Mouse (Mus musculus) cerebellum, adult 2 months (tissue): ENCODE results near the gene Terf2. TPM values are rescaled to one million over a fixed set of nuclear protein-coding genes. Genes with fewer than 3 reads are reported as not detected.

ENCODE experiments used
- DNase-seq, 2 experiments: peaks; one replicate each; pipeline ENCODE4 v3.0.0; 2021
- H3K27ac ChIP-seq: fragments of 200-500 bp; 2 replicates; pipeline ENCODE4 v1.5.1; 2012; ENCODE audit warnings: low read length, control low read depth, inconsistent platforms; ENCODE audit not compliant: insufficient read depth
- H3K27me3 ChIP-seq: fragments of 200-500 bp; 2 replicates; pipeline ENCODE4 v1.6.1; 2012; ENCODE audit warnings: inconsistent platforms, mild to moderate bottlenecking, low read length, moderate library complexity; ENCODE audit not compliant: control insufficient read depth, insufficient read depth
- H3K4me1 ChIP-seq: fragments of 200-500 bp; 2 replicates; pipeline ENCODE4 v1.6.1; 2011; ENCODE audit warnings: low read length; ENCODE audit not compliant: control insufficient read depth, insufficient read depth
- H3K4me3 ChIP-seq: fragments of 200-500 bp; replicated peaks from 2 replicates; pipeline ENCODE3; 2011; ENCODE audit warnings: mild to moderate bottlenecking, low read depth, low read length, control low read depth; ENCODE audit not compliant: insufficient read depth
- CTCF ChIP-seq: fragments of 200-500 bp; IDR thresholded peaks from 2 replicates; pipeline ENCODE4 v1.5.1; 2011; ENCODE audit warnings: low read depth, mild to moderate bottlenecking, control low read depth, low read length, moderate library complexity, borderline replicate concordance; ENCODE audit not compliant: insufficient read depth
- POLR2A ChIP-seq: fragments of 200-500 bp; IDR thresholded peaks from 2 replicates; pipeline ENCODE4 v1.6.1; 2011; ENCODE audit warnings: low read length, control low read depth, borderline replicate concordance; ENCODE audit not compliant: insufficient read depth
- WGBS: fragments of 180-500 bp; shearing (Covaris S2); methylation state at CpG from one replicate; pipeline ENCODE4 v1.1.7; 2018; 5-methylcytosine and 5-hydroxymethylcytosine counted together
- polyA plus RNA-seq: library from polyadenylated mRNA; depleted of rRNA; stranded (reverse); fragments of >200 nt; gene quantifications from 2 replicates; pipeline ENCODE4 v1.2.3, GENCODE M21; 2012; rRNA removed

Gene Terf2
- polyA plus RNA-seq, 1 experiment: 33.3 TPM

DNA sequence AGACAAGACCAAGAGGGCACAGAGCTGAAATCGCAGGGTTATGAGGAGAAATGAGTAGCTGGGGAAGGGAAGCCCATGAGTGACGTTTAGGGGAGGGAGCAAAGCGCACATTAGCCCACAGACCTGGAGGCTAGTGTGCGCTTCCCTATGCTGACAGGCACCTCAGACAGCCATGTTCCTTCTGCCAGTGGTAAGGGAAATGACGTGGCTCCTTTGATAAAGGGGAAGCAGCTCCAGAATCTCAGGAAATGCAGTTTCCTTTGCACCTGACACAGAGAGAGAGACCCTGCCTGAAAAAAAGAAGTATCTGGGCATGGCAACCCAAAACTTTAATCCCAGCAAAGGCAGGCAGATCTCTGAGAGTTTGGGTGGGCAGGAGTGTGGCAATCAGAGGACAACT, 66.3 kb downstream of the Terf2 start:
- no peak for DNase-seq
- H3K27ac ChIP-seq: no peak overlapping the region
- TF ChIP-seq CTCF (no peak), POLR2A (no peak)
- peaks cover 5% of the 10 kb centered on the region for H3K4me1 ChIP-seq
- no peak overlapping the region for H3K4me3 ChIP-seq
- no peaks in the 10 kb centered on the region for H3K27me3 ChIP-seq
- WGBS: 57% methylated on average over 5 of the region's 5 CpGs

DNA sequence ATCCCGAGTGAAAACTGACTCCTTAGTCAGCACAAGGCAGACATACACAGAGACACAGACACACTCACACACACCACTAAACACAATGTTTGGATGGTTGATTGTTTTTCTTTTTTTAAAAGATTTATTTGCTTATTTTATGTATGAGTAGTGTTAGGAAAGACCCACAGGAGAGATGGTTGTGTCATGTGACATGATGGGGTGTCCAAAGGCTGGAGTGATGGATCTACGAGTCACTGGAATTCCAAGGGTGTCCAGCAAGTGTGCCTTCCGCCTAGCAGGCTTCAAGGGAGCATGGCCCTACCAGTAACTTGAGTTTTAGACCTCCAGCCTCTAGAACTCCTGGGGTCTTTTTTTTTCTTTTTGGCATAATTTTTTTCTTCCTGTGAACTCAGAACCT, 67.0 kb downstream of the Terf2 start:
- no peak for DNase-seq
- TF ChIP-seq CTCF (no peak), POLR2A (no peak)
- Histone ChIP-seq H3K27me3 (no peaks in the 10 kb centered on the region), H3K4me1 (peaks cover 5% of the 10 kb centered on the region), H3K4me3 (no peak overlapping the region), H3K27ac (no peak overlapping the region)
- WGBS: 65% methylated on average over 3 of the region's 3 CpGs

DNA sequence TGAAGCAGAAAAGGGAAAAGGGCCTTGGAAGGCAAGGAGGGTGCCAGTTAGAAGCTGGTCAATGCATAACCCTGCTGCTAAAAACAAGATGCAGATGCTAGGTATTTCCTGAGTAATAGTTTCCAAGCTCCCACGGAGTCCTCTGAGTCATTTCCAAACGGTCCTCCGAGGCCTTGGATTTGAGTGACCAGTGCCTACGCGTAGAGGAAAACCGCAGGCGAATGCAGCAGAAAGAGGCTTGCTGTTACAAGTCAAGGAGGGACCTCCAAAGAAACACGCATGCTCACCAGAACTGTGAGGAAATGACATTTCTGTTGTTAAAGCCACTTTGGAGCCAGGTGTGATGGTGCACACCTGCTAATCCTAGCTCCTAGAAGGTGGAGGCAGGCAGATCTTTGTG, 72.9 kb downstream of the Terf2 start:
- DNase-seq: no peak
- Histone ChIP-seq H3K4me3 (no peak overlapping the region), H3K27me3 (no peaks in the 10 kb centered on the region), H3K27ac (no peak overlapping the region), H3K4me1 (no peaks in the 10 kb centered on the region)
- TF ChIP-seq CTCF: no peak
- TF ChIP-seq POLR2A: no peak
- 87% methylated on average over 8 of the region's 8 CpGs for WGBS

Other genes with a start within 250 kb of the Terf2 start
- 1.5 and 1.7 TPM in 2 replicates for gene Has3, start 226.3 kb downstream of the Terf2 start, polyA plus RNA-seq
- gene Utp4, start 202.9 kb downstream of the Terf2 start, polyA plus RNA-seq: 24.7 and 26.3 TPM in 2 replicates
- 5.5 and 5.8 TPM in 2 replicates for gene Sntb2, start 160.8 kb downstream of the Terf2 start, polyA plus RNA-seq
- 111 TPM in 2 replicates for gene Vps4a, start 65.3 kb downstream of the Terf2 start, polyA plus RNA-seq
- 34.0 and 34.2 TPM in 2 replicates for gene Pdf, start 47.9 kb downstream of the Terf2 start, polyA plus RNA-seq
- gene Cog8, start 39.9 kb downstream of the Terf2 start, polyA plus RNA-seq: 47.1 and 48.9 TPM in 2 replicates
- gene Nip7, start 39.7 kb downstream of the Terf2 start, polyA plus RNA-seq: 44.6 and 51.0 TPM in 2 replicates
- not detected in 2 replicates for gene Tmed6, start 30.9 kb downstream of the Terf2 start, polyA plus RNA-seq
- gene Cyb5b, start 54.1 kb upstream of the Terf2 start, polyA plus RNA-seq: 87.2 and 90.3 TPM in 2 replicates
- gene Nfat5, start 196.9 kb upstream of the Terf2 start, polyA plus RNA-seq: 37.5 and 41.1 TPM in 2 replicates